Mouse (Mus musculus) kidney, adult 2 months (tissue): Measurements from ENCODE around the gene Capsl.

Source experiments
- CTCF ChIP-seq: fragments of 200-500 bp; conservative IDR thresholded peaks from 2 replicates; pipeline ENCODE4 v1.5.1; 2011; ENCODE audit warnings: low read depth, mild to moderate bottlenecking, control low read depth, low read length, moderate library complexity, mixed read lengths; ENCODE audit not compliant: insufficient read depth, insufficient read length
- POLR2A ChIP-seq: fragments of 200-500 bp; IDR thresholded peaks from one replicate; pipeline ENCODE4 v1.6.1; 2011; ENCODE audit warnings: low read depth, low read length, control low read depth

DNA sequence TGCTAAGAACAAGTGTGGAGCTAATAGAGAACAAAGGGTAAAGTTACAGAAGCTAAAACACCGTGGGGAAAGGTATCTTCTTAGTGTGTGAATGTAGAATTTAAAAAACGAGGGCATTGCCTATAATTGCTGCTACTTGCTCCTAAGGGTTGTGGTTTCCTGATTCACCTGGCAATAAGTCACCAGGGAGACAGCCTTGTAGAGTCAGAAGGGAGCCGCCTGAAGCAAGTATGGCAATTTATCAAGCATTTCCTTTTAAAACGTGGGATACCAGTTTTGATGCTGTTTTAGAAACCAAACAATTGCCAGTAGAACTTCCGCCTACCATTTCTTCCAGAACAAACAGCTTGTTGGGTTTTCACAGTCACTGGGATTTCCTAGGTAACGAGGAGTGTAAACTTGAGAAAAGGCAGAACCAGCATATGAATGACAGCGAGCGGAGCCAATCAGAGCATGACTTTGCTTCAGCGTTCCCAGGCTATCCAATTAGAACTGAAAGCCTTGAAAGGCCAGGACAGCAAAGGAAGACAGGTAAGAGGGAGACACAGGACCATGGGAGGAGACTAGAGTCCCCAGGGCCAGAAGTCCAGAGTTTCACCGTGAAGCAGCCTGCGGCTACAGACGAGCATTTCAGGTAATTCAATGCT, at the start of gene Capsl:
- no peak for TF ChIP-seq CTCF
- no peak for TF ChIP-seq POLR2A
